Mouse (Mus musculus) stomach, postnatal 0 days (tissue): ENCODE measurements at regions not wholly inside any gene's neighbourhood (a gene's known extent, or its start where the extent isn't known, plus 50 kb on each side); places are given as distances from the start of the nearest gene placed in this dataset.

ENCODE experiments used
- ATAC-seq: fragments of 200-750 bp; cut with Nextera tagmentation; 2 replicates; pipeline ENCODE4 v1.8.0; 2017; ENCODE audit not compliant: low FRiP score, low TSS enrichment
- DNase-seq: peaks from one replicate; pipeline ENCODE4 v3.0.0-alpha.2; 2016; ENCODE audit warnings: low spot score
- H3K27ac ChIP-seq: fragments of 300-500 bp; sonication (generic); replicated peaks from 2 replicates; pipeline ENCODE4 v1.5.1; 2014; ENCODE audit warnings: mild to moderate bottlenecking, control low read depth
- H3K27me3 ChIP-seq: fragments of 300-500 bp; sonication (generic); 2 replicates; pipeline ENCODE4 v1.6.1; 2014; ENCODE audit warnings: low read length; ENCODE audit not compliant: control insufficient read depth, insufficient read depth
- H3K36me3 ChIP-seq: fragments of 300-500 bp; sonication (generic); 2 replicates; pipeline ENCODE4 v1.6.1; 2014; ENCODE audit warnings: low read length, mixed read lengths; ENCODE audit not compliant: control insufficient read depth, insufficient read depth
- H3K4me1 ChIP-seq: fragments of 300-500 bp; sonication (generic); replicated peaks from 2 replicates; pipeline ENCODE4 v1.6.1; 2014; ENCODE audit warnings: antibody characterized with exemption; ENCODE audit not compliant: control insufficient read depth, insufficient read depth
- H3K4me2 ChIP-seq: fragments of 300-500 bp; sonication (generic); replicated peaks from 2 replicates; pipeline ENCODE4 v1.6.1; 2014; ENCODE audit warnings: low read depth, mild to moderate bottlenecking, control low read depth, moderate library complexity
- H3K4me3 ChIP-seq: fragments of 300-500 bp; sonication (generic); 2 replicates; pipeline ENCODE4 v1.5.1; 2014; ENCODE audit warnings: low read depth, low read length, control low read depth
- H3K9ac ChIP-seq: fragments of 300-500 bp; sonication (generic); 2 replicates; pipeline ENCODE4 v1.6.1; 2014; ENCODE audit warnings: mild to moderate bottlenecking, low read length, control low read depth, mixed read lengths
- H3K9me3 ChIP-seq: fragments of 300-500 bp; sonication (generic); 2 replicates; pipeline ENCODE4 v1.6.1; 2016; ENCODE audit warnings: low read length; ENCODE audit not compliant: control insufficient read depth
- CTCF ChIP-seq: IDR thresholded peaks from 2 replicates; pipeline ENCODE4 v1.5.1; 2016; ENCODE audit warnings: antibody characterized with exemption, low read depth, mild to moderate bottlenecking, moderate library complexity
- EP300 ChIP-seq: optimal IDR thresholded peaks from 2 replicates; pipeline ENCODE3; 2016; ENCODE audit warnings: antibody characterized with exemption
- WGBS: fragments of 180-500 bp; shearing (Covaris S2); extraction: QIAGEN DNeasy Blood & Tissue Kit; methylation state at CpG from one replicate; pipeline ENCODE4 v1.1.7; 2014; 5-methylcytosine and 5-hydroxymethylcytosine counted together

- Histone ChIP-seq H3K4me1 (no peaks in the 10 kb centered on the region), H3K9me3 (no peaks in the 10 kb centered on the region), H3K9ac (no peak overlapping the region), H3K36me3 (no peaks in the 10 kb centered on the region), H3K4me2 (no peak overlapping the region; the same call in 1 of the 2 replicates), H3K4me3 (no peak overlapping the region), H3K27me3 (no peaks in the 10 kb centered on the region), H3K27ac (no peak overlapping the region)
- 38% methylated on average over 6 of the region's 6 CpGs for WGBS
- ATAC-seq = peak; percentile 60; the same call in 1 of the 2 replicates
- no peak for TF ChIP-seq EP300
- no peak for TF ChIP-seq CTCF
- peak; percentile 16 for DNase-seq
These were observed 151.9 kb upstream of the Pum3 start for GRCm38 (mm10) chr19:27581362-27582110.

GRCm38 (mm10) chr19:27576478-27576877, 146.9 kb upstream of the Pum3 start:
- DNase-seq (no peak), ATAC-seq (no peak)
- Histone ChIP-seq H3K4me1 (no peaks in the 10 kb centered on the region), H3K36me3 (no peaks in the 10 kb centered on the region), H3K9ac (no peak overlapping the region), H3K27me3 (no peaks in the 10 kb centered on the region), H3K9me3 (no peaks in the 10 kb centered on the region), H3K4me3 (no peak overlapping the region), H3K27ac (no peak overlapping the region), H3K4me2 (no peak overlapping the region)
- TF ChIP-seq EP300 = no peak
- TF ChIP-seq CTCF = peak; percentile 14; the same call in 1 of the 2 replicates

DNA sequence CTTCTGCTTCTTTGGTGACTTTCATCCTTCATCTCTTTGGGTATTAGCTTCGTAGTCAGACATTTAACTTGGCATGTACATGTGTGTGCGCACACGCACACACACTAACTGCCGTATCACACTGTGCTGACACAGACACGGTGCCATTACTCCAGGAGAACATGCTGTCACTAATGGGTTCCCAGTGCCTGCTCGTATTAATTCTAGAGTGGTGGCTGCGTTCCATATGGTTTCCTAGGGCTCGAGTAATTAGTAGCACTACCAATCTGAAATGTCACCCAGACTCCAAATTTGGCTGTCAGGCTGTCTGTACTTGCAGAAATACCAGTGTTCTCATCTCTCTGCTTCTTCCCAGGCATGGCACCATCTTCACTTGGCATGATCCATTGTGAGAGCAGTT, 137.3 kb upstream of the Pum3 start:
- 93% methylated on average over 8 of the region's 8 CpGs for WGBS
- no peaks in the 10 kb centered on the region for H3K36me3 ChIP-seq
- no peak overlapping the region for H3K27ac ChIP-seq
- H3K9me3 ChIP-seq = no peaks in the 10 kb centered on the region
- H3K4me1 ChIP-seq = no peaks in the 10 kb centered on the region
- DNase-seq (no peak), ATAC-seq (no peak)
- H3K4me2 ChIP-seq = no peak overlapping the region
- H3K9ac ChIP-seq = no peak overlapping the region
- H3K4me3 ChIP-seq = no peak overlapping the region
- TF ChIP-seq CTCF (no peak), EP300 (no peak)
- H3K27me3 ChIP-seq = no peaks in the 10 kb centered on the region

DNA sequence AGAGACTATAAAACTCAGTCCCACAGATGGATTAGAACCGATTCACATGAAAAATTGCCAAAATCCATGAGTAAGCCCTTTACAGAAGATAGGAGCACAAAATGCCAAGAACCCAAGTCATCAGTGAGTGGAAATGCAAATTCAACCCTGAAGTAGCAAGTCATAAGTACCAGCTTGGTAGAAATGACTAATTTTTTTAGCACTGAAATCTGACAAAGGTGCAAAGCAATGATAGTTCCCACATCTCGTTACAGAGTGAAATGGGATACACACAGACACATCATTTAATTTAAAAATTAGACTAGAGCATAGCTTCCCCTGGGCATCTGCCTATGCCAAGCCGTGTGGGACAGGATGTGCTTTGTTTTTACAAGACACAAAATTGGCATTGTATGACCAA, 136.4 kb upstream of the Pum3 start:
- 81% methylated on average over 3 of the region's 3 CpGs for WGBS
- TF ChIP-seq EP300 (no peak), CTCF (no peak)

GRCm38 (mm10) chr19:27564086-27564485, 134.5 kb upstream of the Pum3 start:
- Histone ChIP-seq H3K9ac (no peak overlapping the region), H3K4me2 (no peak overlapping the region), H3K4me3 (no peak overlapping the region), H3K36me3 (no peaks in the 10 kb centered on the region), H3K9me3 (no peaks in the 10 kb centered on the region), H3K27ac (no peak overlapping the region), H3K4me1 (no peaks in the 10 kb centered on the region), H3K27me3 (no peaks in the 10 kb centered on the region)
- no peak for DNase-seq
- no peak for ATAC-seq
- WGBS = 62% methylated on average over 5 of the region's 5 CpGs
- TF ChIP-seq CTCF = no peak
- TF ChIP-seq EP300 = no peak

More for the DNA sequence above, 136.4 kb upstream of the Pum3 start:
- ATAC-seq = no peak
- Histone ChIP-seq H3K4me1 (no peaks in the 10 kb centered on the region), H3K4me3 (no peak overlapping the region), H3K9ac (no peak overlapping the region), H3K27ac (no peak overlapping the region), H3K27me3 (no peaks in the 10 kb centered on the region), H3K36me3 (no peaks in the 10 kb centered on the region), H3K4me2 (no peak overlapping the region), H3K9me3 (no peaks in the 10 kb centered on the region)
- no peak for DNase-seq

GRCm38 (mm10) chr19:27563592-27563991, 134.0 kb upstream of the Pum3 start:
- H3K27me3 ChIP-seq = no peaks in the 10 kb centered on the region
- no peaks in the 10 kb centered on the region for H3K36me3 ChIP-seq
- H3K4me3 ChIP-seq = no peak overlapping the region
- DNase-seq = no peak
- H3K9ac ChIP-seq = no peak overlapping the region
- H3K4me2 ChIP-seq = no peak overlapping the region
- H3K4me1 ChIP-seq = no peaks in the 10 kb centered on the region
- no peak overlapping the region for H3K27ac ChIP-seq
- TF ChIP-seq EP300 (no peak), CTCF (no peak)
- ATAC-seq = no peak
- WGBS = 70% methylated on average over 9 of the region's 9 CpGs
- no peaks in the 10 kb centered on the region for H3K9me3 ChIP-seq
